Mouse (Mus musculus): ENCODE measurements around the gene Plbd2.

The Plbd2 gene

DNA sequence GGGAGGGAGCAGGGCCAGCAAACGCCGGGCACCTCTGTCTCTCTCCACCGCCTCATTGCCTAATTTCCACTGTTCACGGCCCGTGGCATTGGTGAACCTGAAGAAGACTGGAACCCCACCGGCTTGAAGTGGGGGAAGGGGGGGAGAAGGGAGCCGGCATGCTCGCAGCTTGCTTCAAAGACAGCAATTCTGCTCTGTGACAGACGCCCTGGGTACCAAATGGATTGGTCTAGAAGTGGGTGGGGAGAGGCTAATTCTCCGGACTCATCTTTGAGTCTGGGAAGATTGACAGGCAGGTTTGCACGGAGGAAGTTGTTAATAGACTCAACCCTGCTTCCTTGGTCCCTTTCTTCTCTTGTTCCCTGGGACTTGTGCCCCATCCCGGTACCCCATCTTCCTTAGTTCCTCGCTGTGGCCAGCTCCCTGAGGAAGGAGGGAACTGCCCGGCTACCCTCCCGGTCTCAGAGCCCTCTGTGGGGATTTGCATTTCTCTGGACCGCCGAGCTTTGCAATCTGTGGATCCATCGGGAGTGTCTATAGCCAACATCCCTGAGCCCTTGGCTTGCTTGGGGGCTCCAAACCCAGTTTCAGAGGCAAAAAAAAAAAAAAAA lies 66.4 kb downstream of the Plbd2 start:
- DNase-seq (ENCODE audit: low spot score in 2 of 2), result no peak

DNA sequence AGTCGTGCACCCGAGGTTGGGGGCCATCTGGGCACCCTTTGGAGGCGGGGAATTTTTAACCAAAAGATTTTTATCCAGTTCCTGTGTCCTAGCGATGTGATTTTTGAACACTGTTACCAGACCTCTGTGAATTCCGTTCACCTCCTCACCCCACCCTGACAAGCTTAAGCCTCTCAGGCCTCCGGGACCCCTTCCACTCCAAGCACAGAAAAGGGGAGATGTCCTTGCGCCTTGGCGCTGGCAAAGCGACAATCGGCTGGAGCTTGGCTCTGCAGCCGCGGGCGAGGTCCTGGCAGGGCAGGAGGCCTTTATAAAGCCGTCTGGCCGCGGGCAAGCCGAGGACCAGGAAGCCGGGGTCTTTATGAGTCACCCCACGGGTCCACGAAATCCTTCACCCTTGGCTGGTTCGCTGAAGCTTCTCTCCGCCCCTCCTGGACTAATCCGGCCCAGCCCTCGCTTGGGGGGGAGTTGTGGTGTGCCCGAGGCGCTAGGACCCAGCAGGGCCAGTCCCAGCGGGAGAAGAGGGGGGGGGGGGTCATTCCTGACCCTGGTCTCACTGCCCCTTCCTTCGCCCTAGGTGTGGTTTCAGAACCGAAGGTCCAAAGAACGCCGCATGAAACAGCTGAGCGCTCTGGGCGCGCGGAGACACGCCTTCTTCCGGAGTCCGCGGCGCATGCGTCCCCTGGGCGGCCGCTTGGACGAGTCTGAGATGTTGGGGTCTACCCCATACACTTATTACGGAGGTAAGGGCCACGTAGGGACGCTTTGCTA lies 67.5 kb downstream of the Plbd2 start:
- DNase-seq (ENCODE audit: low spot score in 2 of 2), result no peak

DNA sequence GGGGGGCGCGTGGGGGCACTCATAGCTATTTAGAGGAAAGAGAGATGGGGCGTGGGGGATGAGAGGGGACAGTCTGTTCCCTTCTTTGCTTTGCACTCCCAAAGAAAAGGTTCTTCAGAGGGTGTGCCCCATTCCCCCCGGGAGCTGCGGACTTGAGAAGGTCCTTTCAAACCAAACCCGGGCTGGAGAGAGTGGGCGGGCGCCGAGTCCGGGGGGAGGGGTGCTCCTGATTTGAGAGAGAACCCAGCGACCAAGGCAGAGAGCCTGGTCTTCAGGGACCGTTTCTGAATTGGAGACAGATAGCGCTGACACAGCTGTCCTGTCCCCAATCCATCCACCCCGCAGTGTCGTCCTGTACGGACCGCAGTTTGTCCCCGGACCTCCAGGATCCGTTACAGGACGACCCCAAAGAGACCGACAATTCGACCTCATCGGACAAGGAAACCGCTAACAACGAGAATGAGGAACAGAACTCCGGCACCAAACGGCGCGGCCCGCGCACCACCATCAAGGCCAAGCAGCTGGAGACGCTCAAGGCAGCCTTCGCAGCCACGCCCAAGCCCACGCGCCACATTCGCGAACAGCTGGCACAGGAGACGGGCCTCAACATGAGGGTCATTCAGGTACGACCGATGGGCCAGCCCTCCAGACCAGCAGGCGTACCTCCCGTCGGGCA lies 68.3 kb downstream of the Plbd2 start:
- DNase-seq (ENCODE audit: low spot score in 2 of 2), result no peak

DNA sequence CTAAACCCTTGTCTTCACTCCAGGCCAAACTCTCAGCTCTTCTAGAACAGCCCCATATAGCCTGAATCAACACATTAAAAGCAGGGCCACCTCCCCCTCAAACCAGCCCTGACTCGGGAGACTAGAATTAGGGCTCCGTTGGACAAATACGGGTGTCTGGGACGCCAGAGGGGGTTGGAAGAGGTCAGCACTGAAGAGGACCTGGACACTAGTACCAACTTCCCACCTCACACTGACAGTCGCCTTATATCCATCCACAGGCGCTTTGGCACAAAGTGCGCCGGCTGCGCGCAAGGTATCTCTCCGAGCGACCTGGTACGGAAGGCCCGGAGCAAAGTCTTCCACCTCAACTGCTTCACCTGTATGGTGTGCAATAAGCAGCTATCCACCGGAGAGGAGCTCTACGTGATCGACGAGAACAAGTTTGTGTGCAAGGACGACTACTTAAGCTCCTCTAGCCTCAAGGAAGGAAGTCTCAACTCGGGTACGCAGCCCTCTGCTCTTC lies 69.1 kb downstream of the Plbd2 start:
- no peak for DNase-seq (ENCODE audit: low spot score in 2 of 2)

Data from frontal cortex, postnatal 36 days (tissue).